In genomic region chr6:117890257-117890656, GRCm38 (mm10) we compare ENCODE assay signal across 21 mouse cellular contexts. TPM values are rescaled to one million over a fixed set of nuclear protein-coding genes. Genes with fewer than 3 reads are reported as not detected.
DNase-seq lines count a peak whose midpoint lies in the region; ATAC-seq and TF ChIP-seq lines count a peak whose summit lies in the region.
"Had no signal": no experiment of that assay in that cellular context is flagged by ENCODE, and none has a peak within 500 bp of the region (broad histone marks: within the 10 kb centered on the region; RNA-seq: fewer than 3 reads in every experiment).

No protein-coding gene starts in this region.

- no peaks in the 10 kb centered on the region for H3K36me3 ChIP-seq in liver, embryonic 14.5 days (replicated peaks; ENCODE audit: control insufficient read depth, insufficient read depth, low read depth)
- H3K36me3 ChIP-seq in liver, embryonic 11.5 days (ENCODE audit: control insufficient read depth, insufficient read depth, low read length), result no peaks in the 10 kb centered on the region
- no peaks in the 10 kb centered on the region for H3K36me3 ChIP-seq in forebrain, embryonic 15.5 days
- H3K36me3 ChIP-seq: embryonic facial prominence, embryonic 12.5 days; G1E; heart, embryonic 15.5 days; kidney, embryonic 15.5 days; midbrain, embryonic 12.5 days had no signal

- H3K9me3 ChIP-seq in liver, embryonic 14.5 days (ENCODE audit: control insufficient read depth, low read length), result no peaks in the 10 kb centered on the region
- no peaks in the 10 kb centered on the region for H3K9me3 ChIP-seq in liver, embryonic 11.5 days (ENCODE audit: control insufficient read depth, low read length)
- H3K9me3 ChIP-seq in forebrain, embryonic 15.5 days, result no peaks in the 10 kb centered on the region
- H3K9me3 ChIP-seq: embryonic facial prominence, embryonic 12.5 days; G1E; heart, embryonic 15.5 days; kidney, embryonic 15.5 days; midbrain, embryonic 12.5 days had no signal

- 46% methylated on average over 6 of the region's 6 CpGs for WGBS in liver, embryonic 14.5 days (ENCODE audit: insufficient replicate concordance)
- 73% methylated on average over 6 of the region's 6 CpGs for WGBS in liver, embryonic 11.5 days
- WGBS in forebrain, embryonic 15.5 days, result 87% methylated on average over 6 of the region's 6 CpGs

- H3K27me3 ChIP-seq in liver, embryonic 14.5 days (ENCODE audit: control insufficient read depth, insufficient read depth, low read length), result no peaks in the 10 kb centered on the region
- no peaks in the 10 kb centered on the region for H3K27me3 ChIP-seq in liver, embryonic 11.5 days (replicated peaks; ENCODE audit: control insufficient read depth, insufficient read depth, low read length)
- H3K27me3 ChIP-seq in forebrain, embryonic 15.5 days, result no peaks in the 10 kb centered on the region
- H3K27me3 ChIP-seq: embryonic facial prominence, embryonic 12.5 days; heart, embryonic 15.5 days; kidney, embryonic 15.5 days had no signal

- DNase-seq in liver, embryonic 14.5 days (ENCODE audit: low read depth in 3 of 3, low spot score in 3 of 3), result no peak
- DNase-seq in liver, embryonic 11.5 days (ENCODE audit: low spot score), result no peak
- peak; percentile 88 for DNase-seq in CD4-positive, CD25-positive, alpha-beta regulatory T cell, adult 2 months (ENCODE audit: low read depth, low spot score)
- DNase-seq in naive thymus-derived CD4-positive, alpha-beta T cell, adult 2 months (ENCODE audit: low read depth), result peak; percentile 90
- no peak for DNase-seq in layer of hippocampus, adult 11-12 months (ENCODE audit: low spot score)
- no peak for DNase-seq in cerebellum, adult 8-10 months
- DNase-seq: adrenal gland, postnatal 10 days; cerebellum, adult 18-20 months; forebrain, postnatal 0 days; left cerebral cortex, postnatal 4 days; lung, adult 18-20 months; lung, postnatal 36 days had no signal

- H3K9ac ChIP-seq in liver, embryonic 14.5 days (replicated peaks), result no peak overlapping the region
- no peak overlapping the region for H3K9ac ChIP-seq in liver, embryonic 11.5 days (ENCODE audit: low read depth, low read length)
- no peak overlapping the region for H3K9ac ChIP-seq in forebrain, embryonic 15.5 days (replicated peaks)
- H3K9ac ChIP-seq: embryonic facial prominence, embryonic 12.5 days; forebrain, postnatal 0 days; heart, embryonic 15.5 days; kidney, embryonic 15.5 days; midbrain, embryonic 12.5 days had no signal

- H3K4me2 ChIP-seq in liver, embryonic 14.5 days (ENCODE audit: low read depth), result no peak overlapping the region
- H3K4me2 ChIP-seq in liver, embryonic 11.5 days, result no peak overlapping the region
- H3K4me2 ChIP-seq in forebrain, embryonic 15.5 days (replicated peaks), result no peak overlapping the region
- H3K4me2 ChIP-seq: embryonic facial prominence, embryonic 12.5 days; heart, embryonic 15.5 days; kidney, embryonic 15.5 days; midbrain, embryonic 12.5 days had no signal

- H3K27ac ChIP-seq in liver, embryonic 14.5 days, result peak overlapping the region; percentile 21; the same call in 1 of the 2 replicates
- H3K27ac ChIP-seq in liver, embryonic 11.5 days (ENCODE audit: low read depth, low read length), result no peak overlapping the region; the same call in 1 of the 2 replicates
- H3K27ac ChIP-seq in forebrain, embryonic 15.5 days (replicated peaks), result no peak overlapping the region
- H3K27ac ChIP-seq: embryonic facial prominence, embryonic 12.5 days; heart, embryonic 15.5 days; kidney, embryonic 15.5 days; midbrain, embryonic 12.5 days had no signal

- H3K4me3 ChIP-seq in liver, embryonic 14.5 days (ENCODE audit: insufficient read depth in 1 of 2, low read depth in 2 of 2, low read length in 2 of 2), result no peak overlapping the region
- no peak overlapping the region for H3K4me3 ChIP-seq in liver, embryonic 11.5 days (ENCODE audit: low read depth, low read length)
- H3K4me3 ChIP-seq in forebrain, embryonic 15.5 days, result no peak overlapping the region
- H3K4me3 ChIP-seq: embryonic facial prominence, embryonic 12.5 days; heart, embryonic 15.5 days; kidney, embryonic 15.5 days; midbrain, embryonic 12.5 days had no signal

- no peak for TF ChIP-seq CTCF in liver, embryonic 14.5 days (IDR thresholded peaks at IDR 0.05; ENCODE audit: low read depth)

- H3K4me1 ChIP-seq in liver, embryonic 14.5 days (replicated peaks; ENCODE audit: control insufficient read depth in 2 of 2, insufficient read depth in 2 of 2, low read length in 1 of 2), result peaks cover 35 to 46% of the 10 kb centered on the region in 2 experiments
- H3K4me1 ChIP-seq in liver, embryonic 11.5 days (replicated peaks; ENCODE audit: control insufficient read depth, insufficient read depth, low read length), result peaks cover 33% of the 10 kb centered on the region
- no peaks in the 10 kb centered on the region for H3K4me1 ChIP-seq in forebrain, embryonic 15.5 days
- H3K4me1 ChIP-seq: embryonic facial prominence, embryonic 12.5 days; heart, embryonic 15.5 days; kidney, embryonic 15.5 days had no signal

- no peak for TF ChIP-seq EP300 in liver, embryonic 14.5 days (IDR thresholded peaks at IDR 0.05; ENCODE audit: low read depth)

- ATAC-seq in liver, embryonic 14.5 days (ENCODE audit: insufficient read depth), result no peak
- no peak for ATAC-seq in liver, embryonic 11.5 days (replicated peaks; ENCODE audit: low FRiP score)
- ATAC-seq in common myeloid progenitor, adult 5-6 weeks (replicated peaks; ENCODE audit: low read depth, poor library complexity, severe bottlenecking), result 0 out of 2 replicates have a peak, but pooled peaks have one; percentile 3
- no peak for ATAC-seq in forebrain, embryonic 15.5 days (replicated peaks)
- ATAC-seq: forebrain, postnatal 0 days had no signal

RNA-seq across cellular contexts. Expression of gene Hnrnpf, which starts 9.9 kb away (rescaled TPM):
- polyA plus RNA-seq in liver, embryonic 14.5 days (2012; rRNA removed), result 222 and 368 TPM in 2 replicates
- 457 and 507 TPM in 2 replicates for polyA plus RNA-seq in liver, embryonic 14.5 days (2014; fragmentation: Nextera tagmentation; extraction: Ambion mirVana)
- polyA plus RNA-seq in liver, embryonic 11.5 days (2014; fragmentation: Nextera tagmentation; extraction: Ambion mirVana), result 960 and 1,037 TPM in 2 replicates
- 1,320 and 1,371 TPM in 2 replicates for total RNA-seq in common myeloid progenitor, adult 5-6 weeks (2017)
- polyA plus RNA-seq in forebrain, embryonic 15.5 days (2015; fragmentation: Nextera tagmentation; extraction: Ambion mirVana), result 376 and 385 TPM in 2 replicates

RNA-seq across cellular contexts. Expression of gene Zfp239, which starts 28.4 kb away (rescaled TPM):
- polyA plus RNA-seq in liver, embryonic 14.5 days (2012; rRNA removed), result 1.2 and 2.0 TPM in 2 replicates
- polyA plus RNA-seq in liver, embryonic 14.5 days (2014; fragmentation: Nextera tagmentation; extraction: Ambion mirVana), result 2.9 and 3.5 TPM in 2 replicates
- 8.2 and 8.7 TPM in 2 replicates for polyA plus RNA-seq in liver, embryonic 11.5 days (2014; fragmentation: Nextera tagmentation; extraction: Ambion mirVana)
- total RNA-seq in common myeloid progenitor, adult 5-6 weeks (2017), result 4.3 and 8.9 TPM in 2 replicates
- polyA plus RNA-seq in forebrain, embryonic 15.5 days (2015; fragmentation: Nextera tagmentation; extraction: Ambion mirVana), result 14.3 and 16.2 TPM in 2 replicates

RNA-seq across cellular contexts. Expression of gene Fxyd4, which starts 47.2 kb away (rescaled TPM):
- polyA plus RNA-seq in liver, embryonic 14.5 days (2012; rRNA removed), result not detected in 2 replicates
- polyA plus RNA-seq in liver, embryonic 14.5 days (2014; fragmentation: Nextera tagmentation; extraction: Ambion mirVana), result not detected in 2 replicates
- polyA plus RNA-seq in liver, embryonic 11.5 days (2014; fragmentation: Nextera tagmentation; extraction: Ambion mirVana), result 1.2 and 2.1 TPM in 2 replicates
- not detected in 2 replicates for total RNA-seq in common myeloid progenitor, adult 5-6 weeks (2017)
- 2.0 and 4.0 TPM in 2 replicates for polyA plus RNA-seq in forebrain, embryonic 15.5 days (2015; fragmentation: Nextera tagmentation; extraction: Ambion mirVana)
- total RNA-seq: adrenal gland, postnatal 10 days; forebrain, postnatal 0 days; G1E; gastrocnemius, adult 18-20 months; left cerebral cortex, postnatal 4 days had no signal
- polyA plus RNA-seq: G1E; large intestine, adult 2 months had no signal

RNA-seq across cellular contexts. Expression of gene Zfp637, which starts 49.3 kb away (rescaled TPM):
- 13.5 and 15.0 TPM in 2 replicates for polyA plus RNA-seq in liver, embryonic 14.5 days (2012; rRNA removed)
- polyA plus RNA-seq in liver, embryonic 14.5 days (2014; fragmentation: Nextera tagmentation; extraction: Ambion mirVana), result 30.3 and 32.4 TPM in 2 replicates
- 81.0 and 82.3 TPM in 2 replicates for polyA plus RNA-seq in liver, embryonic 11.5 days (2014; fragmentation: Nextera tagmentation; extraction: Ambion mirVana)
- 22.8 and 30.0 TPM in 2 replicates for total RNA-seq in common myeloid progenitor, adult 5-6 weeks (2017)
- 216 and 224 TPM in 2 replicates for polyA plus RNA-seq in forebrain, embryonic 15.5 days (2015; fragmentation: Nextera tagmentation; extraction: Ambion mirVana)

Comparison
In these comparisons a context has a peak if more than half of its experiments do, and no peak if none do; other contexts are left out.
1. DNase-seq: peak in CD4-positive, CD25-positive, alpha-beta regulatory T cell, adult 2 months (single experiment) and naive thymus-derived CD4-positive, alpha-beta T cell, adult 2 months (single experiment); none in liver, embryonic 14.5 days (0 of 3), liver, embryonic 11.5 days (single experiment), layer of hippocampus, adult 11-12 months (single experiment) and cerebellum, adult 8-10 months (single experiment).